Mouse (Mus musculus): ENCODE measurements around the gene Pank2. TPM values are rescaled to one million over a fixed set of nuclear protein-coding genes. Genes with fewer than 3 reads are reported as not detected.
A peak's percentile ranks its signal among the peaks of the same experiment; 100 is the strongest.

The Pank2 gene
- total and polyA plus RNA-seq, 3 experiments, result 34.9 to 275 (median 71.8) TPM

GRCm38 (mm10) chr2:131233307-131234126, 28.8 kb upstream of the Pank2 start, which contains the start of gene Mavs:
TSS of gene Mavs (plus strand) at chr2:131234063.
- Histone ChIP-seq H3K27ac (ENCODE audit: control insufficient read depth, low read depth, low read length) (peak within 1 kb of the TSS; percentile 64), H3K27me3 (ENCODE audit: control insufficient read depth in 1 of 2, insufficient read depth in 2 of 2, low read length in 2 of 2) (no peaks in the 10 kb centered on the region), H3K79me2 (ENCODE audit: control insufficient read depth, insufficient read depth, low read length, poor library complexity) (peaks cover 11% of the 10 kb centered on the region)

GRCm38 (mm10) chr2:131234127-131234650, 28.1 kb upstream of the Pank2 start:
- no peaks in the 10 kb centered on the region for H3K27me3 ChIP-seq (ENCODE audit: control insufficient read depth in 1 of 2, insufficient read depth in 2 of 2, low read length in 2 of 2)
- H3K27ac ChIP-seq (ENCODE audit: control insufficient read depth, low read depth, low read length), result peak overlapping the region; percentile 64
- H3K36me3 ChIP-seq (ENCODE audit: control insufficient read depth in 1 of 2, insufficient read depth in 2 of 2, low read length in 2 of 2), result peaks cover 0 to 22% of the 10 kb centered on the region in 2 experiments; a peak in 3 of 4 replicates
- peaks cover 11% of the 10 kb centered on the region for H3K79me2 ChIP-seq (ENCODE audit: control insufficient read depth, insufficient read depth, low read length, poor library complexity)
- H3K9ac ChIP-seq (ENCODE audit: control insufficient read depth, low read depth, low read length, poor library complexity, severe bottlenecking), result peak overlapping the region; percentile 80
- TF ChIP-seq USF1 (IDR thresholded peaks at IDR 0.05; ENCODE audit: low read depth, low read length) (no peak; the same call in 1 of the 2 replicates), MXI1 (IDR thresholded peaks at IDR 0.05; ENCODE audit: low read depth, low read length) (peak; percentile 58), CHD2 (IDR thresholded peaks at IDR 0.05; ENCODE audit: low read length) (0 out of 2 replicates have a peak, but pooled peaks have one; percentile 8), SIN3A (IDR thresholded peaks at IDR 0.05; ENCODE audit: low read length) (peak; percentile 11; the same call in 1 of the 2 replicates), ZNF384 (IDR thresholded peaks at IDR 0.05; ENCODE audit: low read depth, low read length) (no peak), NELFE (IDR thresholded peaks at IDR 0.05; ENCODE audit: low read depth, low read length) (no peak), RAD21 (IDR thresholded peaks at IDR 0.05; ENCODE audit: low read depth, low read length) (no peak), E2F4 (IDR thresholded peaks at IDR 0.05; ENCODE audit: borderline replicate concordance, low read depth, low read length) (no peak), ZMIZ1 (IDR thresholded peaks at IDR 0.05; ENCODE audit: low read depth, low read length) (no peak), ELF1 (IDR thresholded peaks at IDR 0.05; ENCODE audit: low read depth, low read length) (no peak), POLR2A (IDR thresholded peaks at IDR 0.05; ENCODE audit: control insufficient read depth in 1 of 2, insufficient read depth in 1 of 2, low read depth in 1 of 2, low read length in 2 of 2, poor library complexity in 1 of 2) (peak in 1 of 2 experiments; percentile 90; a peak in 3 of 4 replicates)
- H3K4me1 ChIP-seq (ENCODE audit: control insufficient read depth in 1 of 2, insufficient read depth in 2 of 2, low read length in 2 of 2), result peaks cover 8 to 18% of the 10 kb centered on the region in 2 experiments
- no peak for DNase-seq (ENCODE audit: low read depth, low spot score)
- no peaks in the 10 kb centered on the region for H3K9me3 ChIP-seq (replicated peaks; ENCODE audit: insufficient read depth, low read length)
- H3K4me3 ChIP-seq (ENCODE audit: control insufficient read depth in 1 of 2, insufficient read depth in 1 of 2, low read depth in 2 of 2, low read length in 2 of 2), result peak overlapping the region; percentile 70 to 75

More at GRCm38 (mm10) chr2:131233307-131234126, 28.8 kb upstream of the Pank2 start, which contains the start of gene Mavs:
- Histone ChIP-seq H3K4me3 (ENCODE audit: control insufficient read depth in 1 of 2, insufficient read depth in 1 of 2, low read depth in 2 of 2, low read length in 2 of 2) (peak within 1 kb of the TSS; percentile 70 to 75), H3K9ac (ENCODE audit: control insufficient read depth, low read depth, low read length, poor library complexity, severe bottlenecking) (peak within 1 kb of the TSS; percentile 80), H3K4me1 (ENCODE audit: control insufficient read depth in 1 of 2, insufficient read depth in 2 of 2, low read length in 2 of 2) (peaks cover 8 to 11% of the 10 kb centered on the region in 2 experiments), H3K9me3 (replicated peaks; ENCODE audit: insufficient read depth, low read length) (no peaks in the 10 kb centered on the region), H3K36me3 (ENCODE audit: control insufficient read depth in 1 of 2, insufficient read depth in 2 of 2, low read length in 2 of 2) (peaks cover 0 to 15% of the 10 kb centered on the region in 2 experiments; a peak in 3 of 4 replicates)
- peak; percentile 98 for DNase-seq (ENCODE audit: low read depth, low spot score)
- TF ChIP-seq SIN3A (IDR thresholded peaks at IDR 0.05; ENCODE audit: low read length), result peak; percentile 75; the same call in 1 of the 2 replicates
- peak; percentile 93; the same call in 1 of the 2 replicates for TF ChIP-seq POLR2AphosphoS2 (IDR thresholded peaks at IDR 0.05; ENCODE audit: low read length)
- TF ChIP-seq GATA1 (IDR thresholded peaks at IDR 0.05; ENCODE audit: low read depth, low read length), result 0 out of 2 replicates have a peak, but pooled peaks have one; percentile 6
- TF ChIP-seq TBP (IDR thresholded peaks at IDR 0.05; ENCODE audit: low read depth, low read length), result peak; percentile 92
- 0 out of 2 replicates have a peak, but pooled peaks have one; percentile 15 for TF ChIP-seq ETS1 (IDR thresholded peaks at IDR 0.05; ENCODE audit: low read depth, low read length)
- TF ChIP-seq NRF1 (IDR thresholded peaks at IDR 0.05; ENCODE audit: insufficient read depth, low read depth, low read length, poor library complexity, severe bottlenecking), result 0 out of 2 replicates have a peak, but pooled peaks have one; percentile 31
- TF ChIP-seq CHD2 (IDR thresholded peaks at IDR 0.05; ENCODE audit: low read length), result 0 out of 2 replicates have a peak, but pooled peaks have one; percentile 15
- TF ChIP-seq HCFC1 (IDR thresholded peaks at IDR 0.05; ENCODE audit: low read depth, low read length), result peak; percentile 72
- TF ChIP-seq MAFK (IDR thresholded peaks at IDR 0.05; ENCODE audit: borderline replicate concordance, low read depth, low read length), result no peak
- TF ChIP-seq UBTF (IDR thresholded peaks at IDR 0.05; ENCODE audit: borderline replicate concordance, insufficient read depth, low read depth, low read length), result 0 out of 2 replicates have a peak, but pooled peaks have one; percentile 6
- peak; percentile 6; the same call in 1 of the 2 replicates for TF ChIP-seq MAX (IDR thresholded peaks at IDR 0.05; ENCODE audit: low read length)
- peak; percentile 91 for TF ChIP-seq NELFE (IDR thresholded peaks at IDR 0.05; ENCODE audit: low read depth, low read length)
- no peak for TF ChIP-seq E2F4 (IDR thresholded peaks at IDR 0.05; ENCODE audit: borderline replicate concordance, low read depth, low read length)
- TF ChIP-seq ZMIZ1 (IDR thresholded peaks at IDR 0.05; ENCODE audit: low read depth, low read length), result peak; percentile 96
- TF ChIP-seq POLR2A (IDR thresholded peaks at IDR 0.05; ENCODE audit: control insufficient read depth in 1 of 2, insufficient read depth in 1 of 2, low read depth in 1 of 2, low read length in 2 of 2, poor library complexity in 1 of 2), result peak in 1 of 2 experiments; percentile 94; a peak in 1 of 4 replicates
- TF ChIP-seq USF2 (IDR thresholded peaks at IDR 0.05; ENCODE audit: borderline replicate concordance in 1 of 2, insufficient read depth in 1 of 2, low read depth in 1 of 2, low read length in 2 of 2), result no peak
- TF ChIP-seq ELF1 (IDR thresholded peaks at IDR 0.05; ENCODE audit: low read depth, low read length), result peak; percentile 58; the same call in 1 of the 2 replicates
- no peak for TF ChIP-seq MYB (IDR thresholded peaks at IDR 0.05; ENCODE audit: low read depth, low read length)
- no peak for TF ChIP-seq CHD1 (IDR thresholded peaks at IDR 0.05; ENCODE audit: low read depth, low read length)
- peak; percentile 79 for TF ChIP-seq TCF12 (IDR thresholded peaks at IDR 0.05; ENCODE audit: low read depth, low read length)
- TF ChIP-seq USF1 (IDR thresholded peaks at IDR 0.05; ENCODE audit: low read depth, low read length), result 0 out of 2 replicates have a peak, but pooled peaks have one; percentile 21
